ENCODE assay signal across 19 mouse cellular contexts in genomic region chr14:58943267-58943765, GRCm38 (mm10).
DNase-seq lines count a peak whose midpoint lies in the region; ATAC-seq lines count a peak whose summit lies in the region.
"Had no signal": no experiment of that assay in that cellular context is flagged by ENCODE, and none has a peak within 500 bp of the region (broad histone marks: within the 10 kb centered on the region; RNA-seq: fewer than 3 reads in every experiment).

No protein-coding gene starts in this region.

- H3K4me1 ChIP-seq in neural tube, embryonic 15.5 days: no peaks in the 10 kb centered on the region
- H3K4me1 ChIP-seq: embryonic facial prominence, embryonic 12.5 days had no signal

- no peak overlapping the region for H3K4me2 ChIP-seq in neural tube, embryonic 15.5 days
- H3K4me2 ChIP-seq: embryonic facial prominence, embryonic 12.5 days; forebrain, embryonic 13.5 days; hindbrain, embryonic 15.5 days had no signal

- intact Hi-C loops in heart, postnatal 14 days (cut with DNase I): no loop called here

- no peaks in the 10 kb centered on the region for H3K9me3 ChIP-seq in neural tube, embryonic 15.5 days (replicated peaks)
- H3K9me3 ChIP-seq: embryonic facial prominence, embryonic 12.5 days; forebrain, embryonic 13.5 days; hindbrain, embryonic 15.5 days had no signal

- no peaks in the 10 kb centered on the region for H3K27me3 ChIP-seq in neural tube, embryonic 15.5 days (replicated peaks)
- H3K27me3 ChIP-seq: embryonic facial prominence, embryonic 12.5 days; forebrain, embryonic 13.5 days; hindbrain, embryonic 15.5 days; Patski had no signal

- no peaks in the 10 kb centered on the region for H3K36me3 ChIP-seq in neural tube, embryonic 15.5 days
- H3K36me3 ChIP-seq: embryonic facial prominence, embryonic 12.5 days; hindbrain, embryonic 15.5 days had no signal

- no peak overlapping the region for H3K27ac ChIP-seq in neural tube, embryonic 15.5 days (replicated peaks)
- H3K27ac ChIP-seq: embryonic facial prominence, embryonic 12.5 days; forebrain, embryonic 13.5 days; heart, adult 2 months; hindbrain, embryonic 15.5 days had no signal

- H3K9ac ChIP-seq in neural tube, embryonic 15.5 days (replicated peaks): no peak overlapping the region
- H3K9ac ChIP-seq: embryonic facial prominence, embryonic 12.5 days; forebrain, embryonic 13.5 days; forebrain, postnatal 0 days; hindbrain, embryonic 15.5 days had no signal

- ATAC-seq in neural tube, embryonic 15.5 days (ENCODE audit: low FRiP score): no peak
- ATAC-seq: activated CD4-positive, CD25-positive, alpha-beta regulatory T cell, adult 4 months; forebrain, embryonic 13.5 days; forebrain, postnatal 0 days; intestine, postnatal 0 days; Patski had no signal

- DNase-seq in adrenal gland, adult 8-10 months: peak; percentile 3
- no peak for DNase-seq in adrenal gland, postnatal 4 days (ENCODE audit: low spot score in 2 of 2)
- DNase-seq in heart, adult 8-10 months (ENCODE audit: low spot score): peak; percentile 15
- no peak for DNase-seq in heart, postnatal 14 days
- peak; percentile 88 for DNase-seq in Muller cell, postnatal 12 days (ENCODE audit: inconsistent ontology term)
- peak; percentile 49 for DNase-seq in skeletal muscle tissue, adult 2 months (ENCODE audit: low read depth, low spot score)
- DNase-seq: cerebellum, adult 11-12 months; cerebellum, adult 9-10 months; cerebellum, postnatal 25 days; forebrain, postnatal 0 days; gastrocnemius, postnatal 36 days had no signal

- H3K4me3 ChIP-seq in neural tube, embryonic 15.5 days (replicated peaks): no peak overlapping the region
- H3K4me3 ChIP-seq: embryonic facial prominence, embryonic 12.5 days; forebrain, embryonic 13.5 days; heart, adult 2 months; hindbrain, embryonic 15.5 days had no signal

- 83% methylated on average over 1 of the region's 1 CpGs for WGBS in neural tube, embryonic 15.5 days

Comparison
In these comparisons a context has a peak if more than half of its experiments do, and no peak if none do; other contexts are left out.
1. DNase-seq: peak in adrenal gland, adult 8-10 months (single experiment), heart, adult 8-10 months (single experiment), Muller cell, postnatal 12 days (single experiment) and skeletal muscle tissue, adult 2 months (single experiment); none in adrenal gland, postnatal 4 days (0 of 2) and heart, postnatal 14 days (0 of 2).